Mouse (Mus musculus) B cell, adult 2 months (primary cell): ENCODE data around the gene Ms4a4d.
A peak's percentile ranks its signal among the peaks of the same experiment; 100 is the strongest.
"Not testable (repeated sequence)": the region's sequence is repeated elsewhere in the genome, so short reads cannot be mapped to it uniquely, and the experiment has no call there.

ENCODE experiments used
- DNase-seq, 2 experiments: peaks; one replicate each; pipeline ENCODE4 v3.0.0; 2022

Gene Ms4a4d

DNA sequence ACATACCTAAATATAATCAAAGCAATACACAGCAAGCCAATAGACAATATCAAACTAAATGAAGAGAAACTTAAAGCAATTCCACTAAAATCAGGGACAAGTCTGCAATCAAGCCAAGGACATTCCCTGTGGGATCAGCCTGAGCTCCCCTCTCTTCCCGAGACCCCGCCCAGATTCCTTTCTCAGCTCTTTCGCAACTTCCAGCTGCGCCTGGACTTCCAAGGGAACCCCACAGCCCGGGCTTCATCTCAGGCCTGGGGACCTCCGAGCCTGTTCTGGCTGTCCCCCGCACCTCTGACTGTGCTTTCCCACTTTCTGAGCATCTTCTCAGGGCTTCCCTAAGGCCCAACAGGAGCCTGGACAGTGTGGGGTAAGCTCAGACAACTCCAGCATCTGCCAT is at the start of gene Ms4a4d:
Gene Ms4a4d, plus strand, starts transcription at position 209 of the 400 bp plus-strand sequence.
- DNase-seq = no peak

DNA sequence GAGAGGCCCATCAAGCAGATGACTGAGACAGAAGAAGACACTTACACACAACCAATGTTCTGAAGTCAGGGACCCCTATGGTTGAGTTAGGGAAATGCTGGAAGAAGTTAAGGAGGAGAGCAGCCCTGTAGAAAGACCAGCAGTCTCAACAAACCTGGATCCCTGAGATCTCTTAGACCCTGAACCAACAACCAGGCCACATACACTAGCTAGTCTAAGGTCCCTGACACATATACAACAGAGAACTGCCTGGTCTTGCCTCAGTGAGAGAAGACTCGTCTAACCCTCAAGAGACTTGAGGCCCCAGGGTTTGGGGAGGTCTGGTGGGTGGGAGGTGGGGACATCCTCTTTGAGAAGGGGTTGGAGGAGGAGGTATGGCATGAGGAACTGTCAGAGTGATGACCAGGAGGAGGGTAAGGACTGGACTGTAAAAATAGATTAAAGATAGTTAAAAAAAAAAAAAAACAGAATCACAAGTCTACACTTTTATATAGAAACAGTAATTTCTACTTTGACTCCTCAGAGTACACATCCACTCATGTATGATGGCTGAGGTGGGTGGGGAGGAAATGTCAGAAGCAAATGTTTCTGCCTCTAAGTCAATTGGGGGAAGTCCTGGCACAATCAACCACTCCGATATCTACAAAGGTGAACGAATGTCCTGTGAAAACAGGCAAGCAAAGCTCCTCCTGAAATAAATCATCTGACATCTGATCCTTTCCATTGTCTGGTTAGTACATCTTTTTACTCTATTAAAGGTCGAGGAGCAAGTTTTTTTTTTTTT is 45.0 kb upstream of the Ms4a4d start:
- peak; percentile 66 to 74 for DNase-seq

DNA sequence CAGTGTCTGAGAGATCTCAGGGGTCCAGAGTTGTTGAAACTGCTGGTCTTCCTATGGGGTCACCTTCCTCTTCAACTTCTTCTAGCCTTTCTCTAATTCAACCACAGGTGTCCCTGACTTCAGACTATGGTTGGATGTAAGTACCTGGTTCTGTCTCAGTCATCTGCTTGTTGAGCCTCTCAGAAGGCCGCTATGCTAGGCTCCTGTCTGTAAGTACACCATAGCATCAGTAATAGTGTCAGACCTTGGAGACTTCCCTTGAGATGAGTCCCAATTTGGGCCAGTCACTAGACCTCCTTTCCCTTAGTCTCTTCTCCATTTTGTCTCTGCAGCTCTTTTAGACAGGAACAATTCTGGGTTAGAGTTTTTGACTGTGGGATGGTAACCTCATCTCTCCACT is 43.9 kb upstream of the Ms4a4d start:
- DNase-seq = peak in 1 of 2 experiments; percentile 44

DNA sequence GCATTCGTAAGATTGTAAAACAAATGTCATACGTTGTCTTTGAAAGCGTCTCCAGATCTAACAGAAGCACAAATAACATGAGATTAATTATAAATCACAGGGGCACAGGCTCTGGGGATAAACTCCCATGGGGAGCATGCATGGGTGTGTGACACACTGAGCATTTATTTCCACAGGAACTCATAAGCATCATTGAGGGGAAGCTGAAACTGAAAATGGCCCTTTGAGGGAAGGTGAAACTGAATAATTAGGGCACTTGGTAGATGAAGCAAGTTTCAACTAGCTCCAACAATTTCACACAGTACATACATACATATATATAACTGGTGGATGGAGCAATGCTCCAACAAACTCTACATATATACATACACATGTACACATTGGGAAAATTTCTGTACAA is 42.1 kb upstream of the Ms4a4d start:
- DNase-seq = peak; percentile 68 to 72

DNA sequence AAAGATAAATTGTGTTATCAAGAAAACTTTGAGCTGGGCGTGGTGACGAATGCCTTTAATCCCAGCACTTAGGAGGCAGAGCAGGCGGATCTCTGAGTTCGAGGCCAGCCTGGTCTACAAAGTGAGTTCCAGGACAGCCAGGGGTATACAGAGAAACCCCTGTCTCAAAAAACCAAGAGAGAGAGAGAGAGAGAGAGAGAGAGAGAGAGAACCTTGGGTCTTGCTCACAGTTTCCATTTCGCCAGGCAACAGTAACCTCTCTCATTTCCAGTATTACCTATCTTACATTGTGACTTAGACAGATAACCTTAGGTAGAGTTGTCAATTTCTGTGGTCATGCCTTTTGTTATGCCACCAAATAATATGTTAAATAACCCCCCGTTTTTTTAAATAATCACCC is 40.2 kb upstream of the Ms4a4d start:
- no peak for DNase-seq

DNA sequence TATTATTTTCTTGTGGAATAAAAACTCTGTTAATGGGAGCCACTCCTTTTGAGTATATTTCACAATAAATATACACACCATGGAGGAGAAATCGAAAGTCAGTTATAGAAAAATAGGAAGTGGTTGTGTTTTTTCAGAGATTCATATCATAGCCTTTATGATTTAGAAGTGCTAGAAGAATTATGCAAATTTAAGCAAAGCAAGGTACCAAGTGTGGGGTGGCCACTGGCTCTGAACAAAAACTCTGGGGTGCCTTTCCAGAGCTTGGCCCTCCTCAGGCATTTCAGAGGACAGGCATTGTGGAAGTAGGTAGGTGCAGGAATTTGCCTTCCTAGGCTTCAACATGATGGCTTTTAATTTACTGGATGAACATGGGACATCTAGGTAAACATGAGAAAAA is 39.3 kb upstream of the Ms4a4d start:
- DNase-seq = peak; percentile 60 to 62

DNA sequence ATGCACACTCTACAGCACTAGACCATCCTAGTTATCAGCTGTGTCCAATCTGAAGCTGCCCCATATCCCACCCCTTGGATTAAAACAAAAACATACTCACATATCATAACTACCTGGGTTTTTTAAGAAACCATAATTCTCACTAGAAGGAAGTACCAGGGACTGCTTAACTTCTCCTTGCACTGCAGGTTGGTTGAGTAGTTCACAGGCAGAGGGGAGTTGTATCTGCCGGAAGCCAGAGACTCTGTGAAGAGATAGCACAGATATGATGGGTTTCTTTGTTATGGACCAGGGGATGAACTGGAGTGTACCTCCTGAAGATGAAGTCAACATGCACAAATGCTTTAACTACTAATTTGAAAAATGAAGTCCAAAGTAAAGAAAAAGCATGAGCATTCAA is 35.8 kb upstream of the Ms4a4d start:
- no peak for DNase-seq

DNA sequence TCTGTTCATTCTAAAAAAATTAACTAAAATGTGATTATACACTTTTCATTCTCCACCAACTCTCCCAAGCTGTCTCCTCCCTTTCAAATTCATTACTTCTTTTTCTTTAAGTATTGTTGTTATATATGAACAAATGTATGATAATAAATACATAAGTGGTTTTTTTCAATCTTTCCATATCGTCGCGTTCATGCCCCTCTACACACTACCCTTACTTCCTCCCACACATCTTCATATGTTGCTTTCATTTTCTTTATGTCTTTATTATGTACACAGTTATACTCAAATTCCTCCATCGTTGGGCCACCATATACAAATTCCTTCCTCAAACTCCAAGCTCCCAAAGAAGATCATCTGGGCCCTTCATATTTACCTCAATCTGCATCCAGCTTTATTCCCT is 35.3 kb upstream of the Ms4a4d start:
- DNase-seq = no peak

DNA sequence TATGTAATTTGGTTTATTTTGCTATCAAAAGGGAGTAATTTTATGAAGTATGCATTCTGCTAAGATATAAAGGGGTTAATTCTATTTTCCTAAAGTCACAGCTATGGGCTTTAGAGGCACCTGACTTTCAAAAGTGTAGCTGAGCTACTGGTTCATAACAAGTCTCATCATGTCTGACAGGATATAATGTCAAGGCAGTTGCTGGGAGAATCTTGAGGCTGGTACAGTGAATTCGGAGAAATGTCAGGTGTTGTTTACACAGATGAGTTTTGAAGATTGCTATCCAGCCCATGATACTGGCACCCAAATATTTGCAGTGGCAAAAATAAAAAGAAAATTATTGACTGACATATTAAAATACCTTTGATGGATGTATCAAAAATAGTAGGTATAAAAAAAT is 31.7 kb upstream of the Ms4a4d start:
- no peak for DNase-seq

DNA sequence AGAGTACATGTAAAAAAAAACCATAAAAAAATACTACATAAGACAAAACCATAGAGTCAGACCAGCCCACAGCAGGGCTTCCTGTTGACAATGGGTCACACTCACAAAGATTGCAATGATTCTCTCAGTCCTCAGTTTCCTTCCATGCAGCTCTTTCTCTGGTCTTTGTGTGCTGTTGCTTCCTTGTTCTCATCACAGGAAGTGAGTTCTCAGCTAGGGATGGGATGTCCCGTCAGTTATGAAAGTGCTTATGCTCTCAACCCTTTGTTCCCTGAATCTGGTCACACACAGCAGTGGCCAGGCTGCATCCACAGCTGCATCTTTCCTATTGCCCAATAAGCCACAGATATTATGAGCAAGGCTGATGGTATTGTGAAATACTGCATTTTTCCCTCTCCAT is 23.1 kb upstream of the Ms4a4d start:
- no peak for DNase-seq

DNA sequence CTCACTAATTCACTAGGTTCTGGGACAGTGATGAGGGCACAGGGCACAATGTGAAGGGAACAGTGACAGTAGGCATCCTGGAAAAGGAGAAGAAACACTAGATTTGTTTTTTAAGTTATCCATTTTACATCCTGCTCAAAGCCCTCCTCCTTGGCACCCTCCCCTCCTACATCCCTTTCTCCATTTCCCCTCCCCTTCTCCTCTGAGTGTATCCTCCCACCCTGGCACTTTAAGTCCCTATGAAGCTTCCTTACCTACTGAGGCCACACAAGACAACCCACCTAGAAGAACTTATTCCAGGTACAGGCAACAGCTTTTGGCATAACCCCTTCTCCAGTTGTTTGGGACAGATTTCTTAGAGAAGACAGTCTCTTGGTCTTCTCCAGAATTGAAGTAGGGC is 20.4 kb upstream of the Ms4a4d start, which contains the start of gene Ms4a6b:
Gene Ms4a6b, plus strand, starts transcription at position 267 of the 400 bp plus-strand sequence.
- no peak for DNase-seq

DNA sequence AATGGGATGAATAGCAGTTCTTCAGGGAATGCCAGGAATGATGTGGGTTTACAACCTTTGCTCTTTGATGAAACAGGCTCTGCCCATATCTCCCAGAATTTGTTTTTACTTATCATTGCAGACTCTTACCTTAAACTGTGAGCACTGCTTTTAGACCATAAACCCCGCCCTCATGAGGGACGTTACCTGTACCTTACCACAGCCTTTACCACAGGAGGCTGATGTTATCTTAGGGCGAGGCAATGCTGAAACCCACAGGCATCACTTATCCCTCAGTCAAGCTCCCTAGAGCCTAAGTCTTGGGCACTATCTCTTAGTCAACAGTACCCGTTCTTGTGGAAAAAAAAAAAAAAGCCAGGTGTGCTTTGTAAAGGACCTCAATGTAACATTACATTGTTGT is 19.8 kb upstream of the Ms4a4d start:
- no peak for DNase-seq

DNA sequence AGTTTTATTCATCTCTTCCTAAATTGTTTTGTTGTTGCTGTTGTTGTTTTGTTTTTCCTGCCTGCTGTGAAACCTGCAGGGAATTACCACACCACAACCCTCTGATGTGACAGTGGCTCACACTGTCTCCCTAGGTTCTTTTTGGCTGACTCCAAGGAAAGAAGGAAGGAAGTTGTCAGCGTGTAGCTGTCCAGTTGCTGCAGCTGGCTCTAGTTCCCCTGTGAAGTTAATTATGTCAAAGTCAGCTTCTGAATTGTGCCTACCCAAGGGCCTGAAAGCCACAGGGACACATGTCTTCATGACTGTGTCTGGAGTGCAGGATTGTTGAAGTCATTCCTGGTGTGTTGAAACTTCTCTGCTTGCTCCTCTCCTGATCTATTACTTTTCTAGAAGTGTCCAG is 19.2 kb upstream of the Ms4a4d start:
- DNase-seq = not testable (repeated sequence)

DNA sequence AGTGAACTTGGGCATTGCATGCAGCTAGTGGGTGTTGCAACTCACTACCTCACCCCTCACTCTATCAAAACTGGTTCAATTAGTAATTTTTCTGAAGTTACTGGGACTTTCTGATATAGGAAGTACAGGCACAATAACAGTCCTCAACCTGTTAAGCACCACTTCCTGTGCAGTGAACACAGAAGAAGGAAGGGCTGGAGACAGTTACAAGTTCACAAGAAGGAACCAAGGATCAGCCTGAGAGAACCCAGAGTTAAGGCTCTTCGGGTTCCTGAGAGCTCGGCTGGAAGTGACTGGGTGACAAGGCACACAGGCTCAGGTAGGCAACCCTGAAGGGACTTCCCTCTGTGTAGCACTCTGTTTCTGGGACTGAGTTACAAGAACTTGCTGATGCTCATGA is 18.2 kb upstream of the Ms4a4d start:
- peak in 1 of 2 experiments; percentile 27 for DNase-seq

DNA sequence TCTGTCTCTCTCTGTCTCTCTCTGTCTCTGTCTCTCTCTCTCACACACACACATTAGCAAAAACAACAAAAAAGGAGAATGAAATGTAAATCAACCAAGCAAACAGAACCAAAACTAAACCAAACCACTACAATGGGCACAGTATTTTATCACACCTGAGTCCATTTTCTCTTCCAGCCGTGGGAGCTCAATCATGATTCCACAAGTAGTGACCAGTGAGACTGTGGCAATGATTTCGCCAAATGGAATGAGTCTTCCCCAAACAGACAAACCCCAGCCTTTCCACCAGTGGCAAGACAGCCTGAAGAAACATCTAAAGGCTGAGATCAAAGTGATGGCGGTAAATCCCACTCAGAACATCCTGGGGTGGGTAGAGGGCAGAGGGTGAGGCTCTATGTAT is 16.5 kb upstream of the Ms4a4d start:
- DNase-seq = no peak

DNA sequence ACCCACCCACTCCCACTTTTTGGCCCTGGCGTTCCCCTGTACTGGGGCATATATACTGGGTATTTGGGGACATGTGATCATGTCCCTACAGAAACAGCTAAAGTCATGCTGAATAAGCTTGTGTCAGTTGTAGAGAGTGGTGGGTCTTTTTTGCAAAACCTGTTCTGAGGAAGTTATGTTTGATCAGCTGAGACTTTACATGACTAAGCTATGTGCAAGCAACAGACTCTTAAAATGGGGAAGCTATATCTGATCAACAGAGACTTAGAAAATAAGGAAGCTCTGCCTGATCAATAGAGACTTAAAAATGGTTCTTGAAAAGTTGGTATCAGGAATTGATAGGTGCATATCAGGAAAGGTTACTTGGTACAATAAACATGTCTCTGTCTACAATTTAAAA is 3.2 kb upstream of the Ms4a4d start:
- DNase-seq = no peak

DNA sequence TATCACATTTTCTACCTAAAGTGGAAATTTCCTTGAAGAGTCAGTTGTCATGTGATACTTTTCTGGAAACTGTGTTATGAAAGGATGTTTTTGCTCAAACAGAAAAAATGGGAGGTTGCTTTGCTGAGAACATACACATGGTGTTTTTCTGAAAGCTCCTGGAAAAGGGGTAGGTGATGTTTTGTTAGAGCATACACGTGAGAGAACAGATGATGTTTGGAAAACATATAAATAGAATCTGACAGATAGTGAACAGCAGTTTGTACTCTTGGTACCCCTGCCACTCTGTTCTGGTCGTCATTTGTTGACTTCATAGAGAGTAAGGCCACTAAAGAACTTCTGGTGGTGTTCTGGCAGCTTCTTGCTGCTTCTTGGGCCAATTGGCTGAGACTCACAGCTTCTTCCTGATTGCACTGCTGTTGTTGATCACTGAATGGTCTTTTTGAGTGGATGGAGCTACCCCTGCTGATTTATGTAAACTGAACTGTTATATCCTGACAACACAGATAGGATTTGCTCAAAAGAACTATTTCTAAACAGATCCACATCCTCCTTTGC is 2.6 kb upstream of the Ms4a4d start:
- no peak for DNase-seq

DNA sequence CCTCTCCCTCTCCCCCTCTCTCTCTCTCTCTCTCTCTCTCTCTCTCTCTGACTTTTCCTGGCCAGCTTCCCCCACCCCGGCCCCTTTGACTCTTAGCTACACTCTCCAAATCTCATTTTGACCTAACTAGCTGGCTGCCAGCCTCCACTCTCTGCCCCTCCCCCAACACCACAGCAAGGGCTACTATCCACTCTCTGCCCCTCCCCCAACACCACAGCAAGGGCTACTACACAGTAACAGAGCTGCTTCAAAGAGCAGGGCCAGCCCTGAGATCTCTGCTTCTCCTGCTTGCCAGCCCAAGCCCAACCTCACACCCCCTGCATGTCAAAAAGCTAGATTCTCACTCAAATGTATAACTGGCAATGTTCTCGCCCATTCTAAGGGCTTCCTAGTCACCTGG is 735 bp downstream of the Ms4a4d start:
- no peak for DNase-seq

DNA sequence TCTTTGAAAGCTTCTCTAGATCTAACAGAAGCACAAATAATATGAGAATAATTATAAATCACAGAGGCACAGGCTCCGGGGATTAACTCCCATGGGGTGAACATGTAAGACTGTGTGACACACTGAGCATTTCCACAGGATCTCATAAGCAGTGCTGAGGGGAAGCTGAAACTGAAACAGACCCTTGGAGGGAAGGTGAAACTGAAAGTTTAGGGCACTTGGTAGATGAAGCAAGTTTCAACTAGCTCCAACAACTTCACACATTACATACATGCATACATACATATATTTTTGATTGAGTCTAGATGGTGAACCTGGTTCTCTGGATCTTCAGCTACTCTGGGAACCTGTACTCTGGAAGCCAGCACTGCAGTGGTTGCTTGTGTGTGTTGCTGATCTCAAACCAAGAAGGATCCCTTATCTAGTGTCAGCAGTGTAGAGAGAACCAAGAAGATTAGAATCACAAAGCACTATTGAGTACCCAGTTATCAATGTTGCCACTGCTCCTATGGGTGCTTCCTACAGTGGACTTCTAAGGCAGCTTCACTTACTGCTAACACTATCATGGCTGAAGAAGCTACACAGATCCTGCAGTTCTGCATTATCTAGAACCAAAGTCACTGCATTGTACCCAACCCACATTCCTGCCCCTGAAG is 3.7 kb downstream of the Ms4a4d start:
- peak; percentile 69 to 70 for DNase-seq

DNA sequence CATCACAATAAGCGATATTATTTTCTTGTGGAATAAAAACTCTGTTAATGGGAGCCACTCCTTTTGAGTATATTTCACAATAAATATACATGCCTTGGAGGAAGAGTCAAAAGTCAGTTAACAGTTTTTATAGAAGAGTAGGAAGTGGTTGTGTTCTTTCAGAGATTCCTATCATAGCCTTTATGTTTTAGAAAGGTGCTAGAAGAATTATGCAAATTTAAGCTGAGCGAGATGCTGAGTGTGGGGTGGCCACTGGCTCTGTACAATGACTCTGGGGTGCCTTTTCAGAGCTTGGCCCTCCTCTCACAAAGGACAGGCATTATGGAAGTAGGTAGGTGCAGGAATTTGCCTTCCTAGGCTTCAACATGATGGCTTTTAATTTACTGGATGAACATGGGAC is 7.8 kb downstream of the Ms4a4d start:
- DNase-seq = not testable (repeated sequence)

DNA sequence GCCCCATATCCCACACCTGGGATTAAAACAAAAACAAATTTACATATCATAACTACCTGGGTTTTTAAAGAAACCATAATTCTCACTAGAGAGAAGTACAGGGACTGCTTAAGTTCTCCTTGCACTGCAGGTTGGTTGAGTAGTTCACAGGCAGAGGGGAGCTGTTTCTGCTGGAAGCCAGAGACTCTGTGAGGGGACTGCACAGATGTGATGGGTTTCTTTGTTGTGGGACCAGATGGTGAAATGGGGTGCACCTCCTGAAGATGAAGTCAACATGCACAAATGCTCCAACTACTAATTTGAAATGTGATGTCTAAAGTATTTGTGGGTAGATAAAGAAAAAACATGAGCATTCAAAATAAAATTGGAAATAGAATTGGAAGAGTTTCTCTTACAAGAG is 11.3 kb downstream of the Ms4a4d start:
- DNase-seq = no peak

DNA sequence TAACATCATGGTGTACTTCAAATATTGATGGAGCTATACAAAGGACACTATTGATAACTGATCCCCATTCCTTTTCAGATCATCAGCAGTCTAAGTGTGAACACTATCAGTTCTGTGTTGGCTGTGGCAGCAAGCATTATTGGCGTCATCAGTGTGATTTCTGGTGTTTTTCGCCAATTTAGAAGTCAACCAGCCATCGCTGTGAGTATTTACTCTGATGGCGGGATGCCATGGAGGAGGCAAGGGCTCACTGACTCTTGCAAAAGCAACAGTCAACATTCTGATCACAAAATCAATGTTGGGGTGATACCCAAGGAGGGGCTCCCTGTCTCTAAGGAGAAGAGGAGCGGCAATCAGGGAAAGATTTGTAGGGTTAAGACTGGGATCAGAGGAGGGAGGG is 18.1 kb downstream of the Ms4a4d start:
- DNase-seq = no peak

DNA sequence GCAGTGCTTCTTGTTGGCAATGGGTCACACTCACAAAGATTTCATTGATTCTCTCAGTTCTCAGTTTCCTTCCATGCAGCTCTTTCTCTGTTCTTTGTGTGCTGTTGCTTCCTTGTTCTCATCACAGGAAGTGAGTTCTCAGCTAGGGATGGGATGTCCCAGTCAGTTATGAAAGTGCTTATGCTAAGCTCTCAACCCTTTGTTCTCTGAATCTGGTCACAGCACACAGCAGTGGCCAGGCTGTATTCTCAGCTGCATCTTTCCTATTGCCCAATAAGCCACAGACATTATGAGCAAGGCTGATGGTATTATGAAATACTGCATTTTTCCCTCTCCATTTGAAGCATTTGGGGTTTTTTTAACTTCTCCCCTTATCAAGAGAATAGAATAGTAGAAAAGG is 23.0 kb downstream of the Ms4a4d start:
- DNase-seq = peak; percentile 9 to 11

DNA sequence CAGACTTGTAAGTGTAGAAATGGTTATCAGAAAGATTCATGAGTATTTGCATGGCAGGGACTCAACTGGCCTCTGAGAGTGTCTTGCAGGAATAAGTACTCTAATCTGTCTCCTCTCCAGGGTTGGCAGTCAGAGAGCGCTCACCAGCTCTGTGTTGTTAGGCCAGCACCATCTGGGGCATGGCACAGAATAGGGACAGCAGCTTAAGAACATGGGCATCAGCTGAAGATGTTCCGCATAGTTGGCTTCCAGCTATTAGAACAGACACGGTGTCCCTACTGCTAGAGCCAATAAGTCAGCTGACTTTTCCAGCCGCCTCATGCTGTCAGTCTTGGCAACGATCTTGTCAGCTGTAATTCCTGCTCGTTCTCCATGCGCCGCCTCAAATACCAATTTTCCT is 38.4 kb downstream of the Ms4a4d start:
- DNase-seq = no peak
